Mouse (Mus musculus): Measurements from ENCODE around the gene Pdzd7.

The Pdzd7 gene

DNA sequence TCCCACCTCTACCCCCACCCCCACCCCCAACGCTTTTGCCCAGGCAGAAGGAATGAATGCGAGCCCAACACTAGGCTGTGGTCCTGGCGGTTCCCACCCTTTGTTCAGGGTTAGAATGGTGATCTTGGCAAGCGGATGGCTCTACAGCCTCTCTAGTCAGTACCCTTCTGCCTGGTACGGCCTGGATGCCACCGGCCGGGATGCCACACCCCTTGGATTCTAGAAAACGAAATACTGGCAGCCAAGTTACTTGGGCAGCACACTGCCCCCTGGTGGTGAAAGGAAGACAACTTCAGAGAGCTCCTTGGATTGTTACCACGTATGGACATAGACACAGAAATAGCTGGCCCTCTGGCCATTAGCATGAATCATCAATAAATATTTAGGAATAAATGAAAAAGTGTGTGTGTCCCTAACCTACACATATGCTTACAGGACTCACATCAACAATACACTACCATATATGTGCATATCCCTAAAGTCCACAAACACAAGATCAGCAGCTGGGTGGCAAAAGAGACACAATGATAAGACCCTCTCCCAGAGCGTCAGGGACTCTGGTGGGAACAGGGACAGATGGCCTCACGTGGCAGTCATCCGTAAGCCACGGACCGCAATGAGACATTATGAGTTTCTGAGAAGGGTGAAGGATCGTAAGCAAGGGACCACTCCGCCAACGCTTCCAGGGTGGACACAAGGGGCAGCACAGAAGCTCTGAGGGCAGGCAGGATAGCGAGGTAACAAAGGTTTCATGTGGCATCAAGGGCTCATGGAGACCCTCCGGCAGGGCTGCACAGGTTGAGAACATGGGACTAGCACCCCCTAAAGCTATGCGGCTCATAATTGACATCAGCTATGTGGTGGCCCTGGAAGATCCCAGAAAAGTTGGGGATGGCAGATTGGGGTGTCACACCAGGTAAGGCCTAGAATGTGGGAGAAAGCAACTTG lies 14.5 kb downstream of the Pdzd7 start:
- DNase-seq (ENCODE audit: low read depth, low spot score): peak; percentile 82

- DNase-seq (ENCODE audit: low read depth, low spot score): peak; percentile 70
These were observed 15.4 kb downstream of the Pdzd7 start for GRCm38 (mm10) chr19:45030111-45030510.

DNA sequence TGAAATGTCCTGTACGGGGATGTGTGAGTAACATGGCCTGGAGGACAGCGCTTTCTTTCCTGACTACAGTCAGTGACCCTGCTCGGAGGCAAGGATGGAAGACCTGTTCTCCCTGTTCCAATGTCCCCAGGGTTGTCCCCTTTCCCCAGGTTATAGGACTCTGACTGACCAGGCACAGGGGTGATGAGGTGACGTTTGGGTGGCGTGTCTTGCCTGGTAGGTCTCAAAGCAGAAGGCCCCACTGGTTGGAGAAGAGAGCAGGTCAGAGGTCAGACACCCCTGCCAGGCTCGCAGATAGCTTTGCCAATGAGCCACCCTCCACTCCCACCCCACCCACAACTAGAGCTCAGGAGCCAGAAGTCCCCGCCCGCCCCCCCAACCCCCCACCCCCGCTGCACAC lies 15.9 kb downstream of the Pdzd7 start:
- DNase-seq (ENCODE audit: low read depth, low spot score): no peak

DNA sequence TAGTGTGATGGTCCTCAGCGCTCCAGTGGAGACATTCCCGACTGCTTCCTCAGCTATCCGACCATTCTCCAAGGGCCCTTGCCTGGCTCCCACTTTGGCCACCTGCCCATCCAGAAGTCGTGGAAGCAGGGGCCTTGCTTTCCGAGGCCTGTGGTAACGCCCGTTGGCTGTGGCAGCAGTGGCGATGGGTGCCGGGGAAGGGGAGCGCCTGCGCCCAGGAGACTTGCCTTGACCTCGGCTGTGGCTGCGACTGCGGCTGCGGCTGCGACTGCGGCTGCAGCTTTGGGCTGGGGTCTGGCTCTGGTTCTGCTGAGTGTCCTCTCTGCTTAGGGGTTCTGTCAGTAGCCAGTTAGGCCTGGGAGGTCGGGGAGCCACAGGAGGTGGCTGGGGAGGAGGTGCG lies 16.8 kb downstream of the Pdzd7 start:
- no peak for DNase-seq (ENCODE audit: low read depth, low spot score)

DNA sequence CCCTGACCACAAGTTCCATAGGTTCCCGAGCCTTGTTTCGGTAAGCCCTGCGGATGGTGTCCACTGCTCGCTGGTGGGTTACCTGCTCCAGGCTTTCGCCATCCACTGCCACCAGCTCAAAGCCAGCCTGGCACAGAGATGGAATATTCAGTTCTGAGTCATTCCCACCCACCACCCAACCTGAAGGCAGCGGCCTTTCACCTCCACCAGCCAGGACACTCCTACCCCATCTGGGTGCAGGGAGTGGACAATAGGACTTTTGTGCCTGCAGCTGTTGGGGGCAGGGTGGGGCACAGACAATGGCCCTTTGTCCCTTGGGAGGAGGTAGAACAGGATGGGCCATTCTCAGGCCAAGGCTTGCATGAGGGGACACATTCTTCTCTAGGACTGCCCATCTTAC lies 17.7 kb downstream of the Pdzd7 start:
- no peak for DNase-seq (ENCODE audit: low read depth, low spot score)

DNA sequence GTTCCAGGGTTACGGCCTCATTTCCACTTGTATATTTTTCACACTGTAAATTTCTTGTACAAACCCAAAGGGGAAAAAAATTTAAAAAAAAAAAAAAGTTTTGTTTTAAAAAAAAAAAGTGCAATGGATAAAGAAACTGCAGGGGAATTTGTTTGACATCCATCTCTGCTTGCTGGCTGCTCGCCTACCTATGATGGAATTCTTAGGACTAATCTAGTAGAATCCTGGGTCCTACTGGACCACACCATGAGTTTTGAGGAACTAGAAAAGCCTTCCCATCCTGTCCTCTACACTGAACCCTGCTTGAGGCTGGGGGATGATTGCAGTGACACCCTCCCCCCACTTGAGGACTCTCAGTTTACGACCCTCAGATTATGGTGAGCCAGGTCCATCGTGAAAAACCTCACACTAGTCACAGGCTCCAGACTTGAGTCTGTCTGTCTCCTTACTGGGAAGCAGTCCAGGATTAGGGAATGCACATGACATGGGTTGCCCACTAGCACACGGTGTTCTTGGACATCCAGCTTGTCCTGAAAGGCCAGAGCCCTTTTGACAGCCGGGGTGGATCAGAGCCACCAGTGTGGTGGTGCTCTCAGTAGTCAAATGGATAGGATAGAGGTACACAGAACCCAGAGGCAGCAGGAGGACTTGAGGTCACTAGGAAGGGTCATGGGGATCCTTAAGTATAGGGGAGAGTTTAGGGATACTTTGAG lies 18.4 kb downstream of the Pdzd7 start:
- no peak for DNase-seq (ENCODE audit: low read depth, low spot score)

DNA sequence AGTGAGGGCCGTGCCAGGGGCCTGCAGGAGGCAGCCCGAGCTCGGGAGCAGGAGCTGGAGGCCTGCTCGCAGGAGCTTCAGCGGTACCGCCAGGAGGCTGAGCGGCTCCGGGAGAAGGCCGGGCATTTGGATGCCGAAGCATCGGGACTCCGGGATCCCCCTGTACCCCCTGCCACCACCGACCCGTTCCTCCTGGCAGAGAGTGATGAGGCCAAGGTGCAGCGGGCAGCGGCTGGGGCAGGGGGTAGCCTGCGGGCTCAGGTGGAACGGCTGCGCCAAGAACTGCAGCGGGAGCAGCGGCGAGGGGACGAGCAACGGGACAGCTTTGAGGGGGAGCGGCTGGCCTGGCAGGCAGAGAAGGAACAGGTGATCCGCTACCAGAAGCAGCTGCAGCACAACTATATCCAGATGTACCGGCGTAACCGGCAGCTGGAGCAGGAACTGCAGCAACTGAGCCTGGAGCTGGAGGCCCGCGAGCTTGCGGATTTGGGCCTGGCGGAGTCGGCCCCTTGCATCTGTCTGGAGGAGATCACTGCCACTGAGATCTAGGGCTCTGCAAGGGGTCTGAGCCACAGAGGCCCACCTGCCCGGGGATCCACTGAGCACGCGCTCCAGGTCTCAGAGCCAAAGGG lies 19.5 kb downstream of the Pdzd7 start:
- DNase-seq (ENCODE audit: low read depth, low spot score): no peak

- DNase-seq (ENCODE audit: low read depth, low spot score): no peak
These were observed 20.7 kb downstream of the Pdzd7 start for GRCm38 (mm10) chr19:45024775-45025174.

DNA sequence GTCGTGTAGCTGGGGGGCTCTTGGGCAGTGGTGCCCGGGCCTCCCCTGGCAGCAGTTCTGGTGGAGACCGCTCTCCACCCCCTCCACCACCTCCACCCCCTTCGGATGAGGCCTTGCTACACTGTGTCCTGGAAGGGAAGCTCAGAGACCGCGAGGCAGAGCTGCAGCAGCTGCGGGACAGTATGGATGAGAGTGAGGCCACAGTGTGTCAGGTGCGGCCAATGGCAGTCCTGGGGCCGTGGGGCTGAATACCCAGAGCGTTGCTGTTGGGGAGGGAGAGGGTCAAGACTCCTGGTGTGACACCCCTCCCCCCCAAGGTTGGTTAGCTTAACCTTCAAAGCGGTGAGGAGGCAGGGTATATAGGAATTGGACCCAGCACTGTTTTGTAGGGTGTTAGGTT lies 21.5 kb downstream of the Pdzd7 start:
- no peak for DNase-seq (ENCODE audit: low read depth, low spot score)

- DNase-seq (ENCODE audit: low read depth, low spot score): no peak
These were observed 24.2 kb downstream of the Pdzd7 start for GRCm38 (mm10) chr19:45021362-45021761.

- DNase-seq (ENCODE audit: low read depth, low spot score): no peak
These were observed 25.2 kb downstream of the Pdzd7 start for GRCm38 (mm10) chr19:45020348-45020747.

DNA sequence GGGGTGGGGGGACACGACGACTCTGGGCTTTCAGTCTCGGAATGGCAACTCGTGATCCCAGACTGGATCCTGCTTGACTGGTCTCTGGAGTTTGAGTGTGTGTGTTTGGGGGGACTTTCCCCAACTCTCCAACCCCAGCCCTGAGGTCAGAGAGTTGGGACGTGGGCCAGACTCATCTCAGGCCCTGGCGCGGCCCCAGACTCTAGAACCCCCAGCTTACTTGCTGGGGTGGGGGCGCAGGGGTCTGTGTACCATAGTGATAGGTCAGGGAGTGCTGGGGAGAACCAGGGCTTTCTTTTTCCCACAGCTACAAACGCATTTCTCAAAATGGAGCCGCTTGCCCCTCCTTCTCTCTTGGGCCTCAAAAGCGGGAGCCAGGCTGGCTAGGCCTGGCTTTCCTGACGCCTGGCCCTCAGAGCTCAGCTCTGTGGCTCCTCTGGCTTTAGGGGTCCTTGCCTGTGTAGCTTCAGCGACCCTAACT lies 27.1 kb downstream of the Pdzd7 start:
- no peak for DNase-seq (ENCODE audit: low read depth, low spot score)

- peak; percentile 61 for DNase-seq (ENCODE audit: low read depth, low spot score)
These were observed 27.6 kb downstream of the Pdzd7 start for GRCm38 (mm10) chr19:45017909-45018308.

- DNase-seq (ENCODE audit: low read depth, low spot score): peak; percentile 35
These were observed 28.2 kb downstream of the Pdzd7 start for GRCm38 (mm10) chr19:45017216-45017771.

DNA sequence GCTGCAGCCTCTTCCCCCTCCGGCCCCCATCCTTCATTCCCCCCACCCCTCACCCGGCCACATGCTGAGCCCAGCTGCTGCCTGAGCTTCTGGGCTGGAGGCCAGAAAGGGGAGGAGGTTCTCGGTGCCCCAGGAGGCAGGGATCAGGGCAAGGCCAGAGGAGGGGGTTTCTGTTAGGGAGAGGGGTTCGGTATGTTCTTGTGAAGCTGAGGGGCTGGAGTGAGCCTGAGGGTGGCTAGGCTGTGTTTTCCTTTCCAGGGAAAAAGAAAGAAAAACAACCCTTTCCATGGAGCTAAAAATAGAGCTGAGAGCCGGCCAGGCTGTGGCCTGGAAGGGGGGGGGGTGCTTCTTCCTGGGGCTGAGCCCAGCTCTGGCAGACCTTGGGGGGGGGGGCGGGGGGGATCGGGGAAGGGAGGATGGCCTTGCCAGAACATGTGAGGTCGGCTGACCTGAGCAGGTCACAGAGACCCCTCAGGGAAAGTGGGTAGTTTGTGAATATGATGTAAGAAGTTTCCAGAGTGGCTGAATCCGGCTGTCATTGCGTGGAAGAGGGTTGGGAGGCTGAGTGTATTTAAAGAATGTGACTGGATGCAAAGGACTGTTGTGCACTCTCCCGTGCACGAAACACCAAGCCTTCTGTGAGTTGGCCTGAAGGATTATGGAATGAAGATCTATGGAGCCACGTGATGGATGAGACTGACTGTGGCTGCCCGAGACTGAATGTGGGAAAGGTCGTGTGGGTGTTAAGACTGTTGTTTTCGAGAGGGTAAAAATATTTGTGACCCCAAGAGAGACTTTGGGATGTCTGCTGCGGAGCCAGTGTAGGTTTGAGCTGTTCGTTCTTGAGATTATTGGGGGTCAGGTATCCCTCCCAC lies 28.9 kb downstream of the Pdzd7 start:
- DNase-seq (ENCODE audit: low read depth, low spot score): peak; percentile 24

DNA sequence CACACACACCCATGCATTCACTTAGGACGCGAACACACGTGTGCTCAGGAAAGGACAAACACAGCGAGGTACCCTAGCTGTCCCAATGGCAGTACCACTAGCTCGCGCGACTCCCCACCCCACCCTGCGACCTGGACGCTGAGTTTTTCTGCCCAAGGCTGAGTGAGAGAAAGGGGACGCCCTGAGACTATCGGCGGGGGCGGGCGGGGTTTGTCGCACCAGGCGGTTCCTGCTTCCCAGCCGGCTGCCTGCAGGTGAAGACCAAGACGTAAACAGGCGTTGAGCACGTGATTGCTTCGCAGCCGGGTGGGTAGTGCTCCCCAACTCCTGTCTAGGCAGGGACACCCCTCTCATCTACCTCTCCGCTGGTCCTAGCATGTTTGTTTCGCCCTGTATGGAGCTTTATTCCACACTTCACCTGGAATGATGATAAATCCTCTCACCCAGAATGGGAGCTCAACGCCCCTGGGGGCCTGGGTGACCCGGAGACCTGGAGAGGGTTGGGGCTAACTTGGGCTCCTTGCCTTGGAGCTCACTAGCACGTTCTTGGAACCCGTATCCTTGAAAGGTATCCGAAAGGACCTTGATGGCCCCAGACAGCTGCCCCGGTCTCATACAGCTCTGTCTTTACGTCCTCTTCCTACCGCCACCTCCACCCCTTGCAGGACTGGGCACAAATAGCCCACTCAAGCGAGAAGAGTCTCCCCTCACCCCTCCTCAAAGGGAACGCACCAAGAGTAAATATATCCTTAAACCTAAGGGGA lies 29.8 kb downstream of the Pdzd7 start:
- peak; percentile 80 for DNase-seq (ENCODE audit: low read depth, low spot score)

- no peak for DNase-seq (ENCODE audit: low read depth, low spot score)
These were observed 30.5 kb downstream of the Pdzd7 start for GRCm38 (mm10) chr19:45014981-45015402.

- DNase-seq (ENCODE audit: low read depth, low spot score): peak; percentile 52
These were observed 31.1 kb downstream of the Pdzd7 start, which contains the start of gene Lzts2 for GRCm38 (mm10) chr19:45014335-45014971. Lzts2 (plus strand) TSS chr19:45014414.

- no peak for DNase-seq (ENCODE audit: low read depth, low spot score)
These were observed 31.8 kb downstream of the Pdzd7 start for GRCm38 (mm10) chr19:45013581-45014225.
